8 mouse cellular contexts compared by ENCODE assay signal in the genomic region with DNA sequence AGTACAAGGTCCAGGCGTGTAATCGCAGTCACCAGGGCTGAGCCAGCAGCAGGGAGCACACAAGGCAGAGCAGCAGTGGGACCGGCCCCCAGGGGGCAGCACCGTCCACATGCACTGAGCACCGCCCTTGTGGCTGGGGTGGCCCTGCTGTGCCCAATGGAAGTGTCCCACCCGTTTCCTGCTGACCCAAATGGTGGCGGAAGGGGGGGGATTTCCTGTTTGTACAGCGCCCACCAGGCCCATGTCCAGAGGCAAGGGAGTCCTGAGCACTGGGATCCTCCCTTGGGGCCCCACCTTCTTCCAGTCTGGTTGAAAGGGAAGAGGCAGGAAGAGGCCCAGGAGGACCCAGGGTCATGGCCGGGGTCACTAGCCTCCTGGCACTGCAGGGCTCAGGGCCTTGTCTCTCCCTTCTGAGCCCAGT. TPM values are rescaled to one million over a fixed set of nuclear protein-coding genes. Genes with fewer than 3 reads are reported as not detected.
DNase-seq lines count a peak whose midpoint lies in the region; ATAC-seq and TF ChIP-seq lines count a peak whose summit lies in the region.

No protein-coding gene starts in this region.

- peaks cover 47% of the 10 kb centered on the region for H3K4me1 ChIP-seq in forebrain, embryonic 15.5 days
- H3K4me1 ChIP-seq in hindbrain, embryonic 11.5 days (replicated peaks; ENCODE audit: control insufficient read depth, insufficient read depth, low read length): peaks cover 26% of the 10 kb centered on the region
- peaks cover 58% of the 10 kb centered on the region for H3K4me1 ChIP-seq in limb, embryonic 14.5 days (ENCODE audit: control insufficient read depth, insufficient read depth, low read length)
- 0 out of 2 replicates have a peak, but pooled peaks cover 3% of the 10 kb centered on the region for H3K4me1 ChIP-seq in midbrain, postnatal 0 days (ENCODE audit: insufficient read depth, low read length)

- peak; percentile 74 for TF ChIP-seq CTCF in midbrain, postnatal 0 days (IDR thresholded peaks at IDR 0.05)

- H3K27me3 ChIP-seq in forebrain, embryonic 15.5 days: peaks cover 10% of the 10 kb centered on the region; the same call in 1 of the 2 replicates
- peaks cover 22% of the 10 kb centered on the region for H3K27me3 ChIP-seq in hindbrain, embryonic 11.5 days (ENCODE audit: control insufficient read depth, insufficient read depth, low read length)
- no peaks in the 10 kb centered on the region for H3K27me3 ChIP-seq in limb, embryonic 14.5 days (ENCODE audit: control insufficient read depth, insufficient read depth, low read length)
- H3K27me3 ChIP-seq in midbrain, postnatal 0 days (ENCODE audit: insufficient read depth, low read length): 0 out of 2 replicates have a peak, but pooled peaks cover 4% of the 10 kb centered on the region

- WGBS in forebrain, embryonic 15.5 days: 24% methylated on average over 9 of the region's 9 CpGs
- 17% methylated on average over 9 of the region's 9 CpGs for WGBS in hindbrain, embryonic 11.5 days
- 11% methylated on average over 8 of the region's 9 CpGs for WGBS in limb, embryonic 14.5 days
- WGBS in midbrain, postnatal 0 days: 32% methylated on average over 9 of the region's 9 CpGs

- peaks cover 23% of the 10 kb centered on the region for H3K36me3 ChIP-seq in forebrain, embryonic 15.5 days
- H3K36me3 ChIP-seq in hindbrain, embryonic 11.5 days (ENCODE audit: control insufficient read depth, insufficient read depth, low read length): no peaks in the 10 kb centered on the region
- H3K36me3 ChIP-seq in limb, embryonic 14.5 days (ENCODE audit: control insufficient read depth, insufficient read depth, low read length): peaks cover 68% of the 10 kb centered on the region
- peaks cover 42% of the 10 kb centered on the region for H3K36me3 ChIP-seq in midbrain, postnatal 0 days (ENCODE audit: insufficient read depth, low read length)

- peak; percentile 29; the same call in 1 of the 2 replicates for ATAC-seq in forebrain, embryonic 15.5 days (replicated peaks)
- peak; percentile 26; the same call in 1 of the 2 replicates for ATAC-seq in hindbrain, embryonic 11.5 days (ENCODE audit: low FRiP score)
- ATAC-seq in limb, embryonic 14.5 days (ENCODE audit: low FRiP score, low read depth): 0 out of 2 replicates have a peak, but pooled peaks have one; percentile 13
- ATAC-seq in midbrain, postnatal 0 days (ENCODE audit: low FRiP score): 0 out of 2 replicates have a peak, but pooled peaks have one; percentile 13

- no peak overlapping the region for H3K4me2 ChIP-seq in forebrain, embryonic 15.5 days (replicated peaks)
- H3K4me2 ChIP-seq in hindbrain, embryonic 11.5 days (replicated peaks; ENCODE audit: low read depth, low read length): no peak overlapping the region
- no peak overlapping the region for H3K4me2 ChIP-seq in limb, embryonic 14.5 days (replicated peaks; ENCODE audit: low read depth, low read length, severe bottlenecking)
- no peak overlapping the region for H3K4me2 ChIP-seq in midbrain, postnatal 0 days (ENCODE audit: low read depth, low read length, poor library complexity, severe bottlenecking)

- TF ChIP-seq POLR2A in limb, embryonic 14.5 days (IDR thresholded peaks at IDR 0.05; ENCODE audit: borderline replicate concordance, extremely low read depth, insufficient read depth, insufficient read length): no peak

- no peaks in the 10 kb centered on the region for H3K9me3 ChIP-seq in forebrain, embryonic 15.5 days
- no peaks in the 10 kb centered on the region for H3K9me3 ChIP-seq in hindbrain, embryonic 11.5 days (ENCODE audit: control insufficient read depth, low read length)
- H3K9me3 ChIP-seq in limb, embryonic 14.5 days (ENCODE audit: control insufficient read depth, low read length): no peaks in the 10 kb centered on the region
- no peaks in the 10 kb centered on the region for H3K9me3 ChIP-seq in midbrain, postnatal 0 days (ENCODE audit: low read length)

- H3K9ac ChIP-seq in forebrain, embryonic 15.5 days (replicated peaks): no peak overlapping the region
- no peak overlapping the region for H3K9ac ChIP-seq in hindbrain, embryonic 11.5 days (ENCODE audit: low read depth, low read length)
- no peak overlapping the region for H3K9ac ChIP-seq in limb, embryonic 14.5 days (ENCODE audit: low read depth, low read length, severe bottlenecking)
- no peak overlapping the region for H3K9ac ChIP-seq in midbrain, postnatal 0 days (replicated peaks; ENCODE audit: low read length, poor library complexity, severe bottlenecking)

- no peak overlapping the region for H3K4me3 ChIP-seq in forebrain, embryonic 15.5 days
- H3K4me3 ChIP-seq in hindbrain, embryonic 11.5 days (ENCODE audit: low read depth, low read length): no peak overlapping the region
- no peak overlapping the region for H3K4me3 ChIP-seq in limb, embryonic 14.5 days (replicated peaks; ENCODE audit: low read length)
- H3K4me3 ChIP-seq in midbrain, postnatal 0 days (ENCODE audit: low read depth, low read length): no peak overlapping the region

- no peak overlapping the region for H3K27ac ChIP-seq in forebrain, embryonic 15.5 days (replicated peaks)
- peak overlapping the region; percentile 53 for H3K27ac ChIP-seq in hindbrain, embryonic 11.5 days (ENCODE audit: low read depth, low read length)
- H3K27ac ChIP-seq in limb, embryonic 14.5 days (replicated peaks; ENCODE audit: low read depth, low read length): no peak overlapping the region
- H3K27ac ChIP-seq in midbrain, postnatal 0 days (ENCODE audit: low read depth, low read length): no peak overlapping the region

- DNase-seq in ovary, postnatal 36 days (ENCODE audit: low spot score): peak; percentile 76
- DNase-seq in ovary, postnatal 14 days (ENCODE audit: low spot score): no peak
- peak; percentile 69 for DNase-seq in c-Kit-positive CD71-positive TER-119-positive erythroid progenitor cells, embryonic 14.5 days (ENCODE audit: low spot score)
- DNase-seq in hindbrain, embryonic 11.5 days (ENCODE audit: low spot score): peak; percentile 79
- peak; percentile 65 for DNase-seq in limb, embryonic 14.5 days (ENCODE audit: low spot score)
- peak; percentile 62 for DNase-seq in midbrain, postnatal 0 days (ENCODE audit: low spot score)
- peak; percentile 77 for DNase-seq in thymus, postnatal 0 days (ENCODE audit: low spot score)

RNA-seq across cellular contexts. Expression of a gene that starts 16.0 kb away (rescaled TPM):
- 1.2 and 1.8 TPM in 2 replicates for polyA plus RNA-seq in forebrain, embryonic 15.5 days (2015; fragmentation: Nextera tagmentation; extraction: Ambion mirVana)
- 2.7 and 4.1 TPM in 2 replicates for polyA plus RNA-seq in hindbrain, embryonic 11.5 days (2014; fragmentation: Nextera tagmentation; extraction: Ambion mirVana)
- 7.5 and 7.8 TPM in 2 replicates for polyA plus RNA-seq in limb, embryonic 14.5 days (2012; rRNA removed)
- 4.3 and 4.6 TPM in 2 replicates for polyA plus RNA-seq in limb, embryonic 14.5 days (2014; fragmentation: Nextera tagmentation; extraction: Ambion mirVana)
- 1.5 and 1.7 TPM in 2 replicates for total RNA-seq in midbrain, postnatal 0 days (2014; rRNA removed)
- polyA plus RNA-seq in midbrain, postnatal 0 days (2015; fragmentation: Nextera tagmentation; extraction: Ambion mirVana): 1.1 and 2.0 TPM in 2 replicates
- 12.5 and 14.0 TPM in 2 replicates for polyA plus RNA-seq in thymus, postnatal 0 days (2015; fragmentation: Nextera tagmentation; extraction: Ambion mirVana)

RNA-seq across cellular contexts. Expression of a gene that starts 20.1 kb away (rescaled TPM):
- 2.9 and 3.1 TPM in 2 replicates for polyA plus RNA-seq in forebrain, embryonic 15.5 days (2015; fragmentation: Nextera tagmentation; extraction: Ambion mirVana)
- 0.49 and 1.0 TPM in 2 replicates for polyA plus RNA-seq in hindbrain, embryonic 11.5 days (2014; fragmentation: Nextera tagmentation; extraction: Ambion mirVana)
- polyA plus RNA-seq in limb, embryonic 14.5 days (2012; rRNA removed): 6.8 and 9.5 TPM in 2 replicates
- polyA plus RNA-seq in limb, embryonic 14.5 days (2014; fragmentation: Nextera tagmentation; extraction: Ambion mirVana): 0.99 and 1.2 TPM in 2 replicates
- total RNA-seq in midbrain, postnatal 0 days (2014; rRNA removed): 6.6 TPM in 1 of 2 replicates, not detected in the other
- 1.6 and 3.9 TPM in 2 replicates for polyA plus RNA-seq in midbrain, postnatal 0 days (2015; fragmentation: Nextera tagmentation; extraction: Ambion mirVana)
- 0.72 and 1.5 TPM in 2 replicates for polyA plus RNA-seq in thymus, postnatal 0 days (2015; fragmentation: Nextera tagmentation; extraction: Ambion mirVana)

RNA-seq across cellular contexts. Expression of a gene that starts 24.6 kb away (rescaled TPM):
- polyA plus RNA-seq in forebrain, embryonic 15.5 days (2015; fragmentation: Nextera tagmentation; extraction: Ambion mirVana): 5.4 and 6.6 TPM in 2 replicates
- polyA plus RNA-seq in hindbrain, embryonic 11.5 days (2014; fragmentation: Nextera tagmentation; extraction: Ambion mirVana): 2.2 and 3.2 TPM in 2 replicates
- 4.3 and 5.0 TPM in 2 replicates for polyA plus RNA-seq in limb, embryonic 14.5 days (2012; rRNA removed)
- polyA plus RNA-seq in limb, embryonic 14.5 days (2014; fragmentation: Nextera tagmentation; extraction: Ambion mirVana): 1.1 and 2.9 TPM in 2 replicates
- total RNA-seq in midbrain, postnatal 0 days (2014; rRNA removed): 0.88 and 2.7 TPM in 2 replicates
- 5.8 and 10.2 TPM in 2 replicates for polyA plus RNA-seq in midbrain, postnatal 0 days (2015; fragmentation: Nextera tagmentation; extraction: Ambion mirVana)
- polyA plus RNA-seq in thymus, postnatal 0 days (2015; fragmentation: Nextera tagmentation; extraction: Ambion mirVana): 2.3 TPM in 2 replicates

RNA-seq across cellular contexts. Expression of a gene that starts 24.7 kb away (rescaled TPM):
- 88.2 and 89.0 TPM in 2 replicates for polyA plus RNA-seq in forebrain, embryonic 15.5 days (2015; fragmentation: Nextera tagmentation; extraction: Ambion mirVana)
- polyA plus RNA-seq in hindbrain, embryonic 11.5 days (2014; fragmentation: Nextera tagmentation; extraction: Ambion mirVana): 44.8 and 52.6 TPM in 2 replicates
- polyA plus RNA-seq in limb, embryonic 14.5 days (2012; rRNA removed): 54.3 and 66.7 TPM in 2 replicates
- 60.0 and 63.7 TPM in 2 replicates for polyA plus RNA-seq in limb, embryonic 14.5 days (2014; fragmentation: Nextera tagmentation; extraction: Ambion mirVana)
- total RNA-seq in midbrain, postnatal 0 days (2014; rRNA removed): 120 and 132 TPM in 2 replicates
- 95.8 and 115 TPM in 2 replicates for polyA plus RNA-seq in midbrain, postnatal 0 days (2015; fragmentation: Nextera tagmentation; extraction: Ambion mirVana)
- 71.3 and 78.7 TPM in 2 replicates for polyA plus RNA-seq in thymus, postnatal 0 days (2015; fragmentation: Nextera tagmentation; extraction: Ambion mirVana)

RNA-seq across cellular contexts. Expression of a gene that starts 30.6 kb away (rescaled TPM):
- 133 and 135 TPM in 2 replicates for polyA plus RNA-seq in forebrain, embryonic 15.5 days (2015; fragmentation: Nextera tagmentation; extraction: Ambion mirVana)
- 83.0 and 92.1 TPM in 2 replicates for polyA plus RNA-seq in hindbrain, embryonic 11.5 days (2014; fragmentation: Nextera tagmentation; extraction: Ambion mirVana)
- polyA plus RNA-seq in limb, embryonic 14.5 days (2012; rRNA removed): 109 and 142 TPM in 2 replicates
- polyA plus RNA-seq in limb, embryonic 14.5 days (2014; fragmentation: Nextera tagmentation; extraction: Ambion mirVana): 92.8 and 95.5 TPM in 2 replicates
- 92.6 and 98.3 TPM in 2 replicates for total RNA-seq in midbrain, postnatal 0 days (2014; rRNA removed)
- polyA plus RNA-seq in midbrain, postnatal 0 days (2015; fragmentation: Nextera tagmentation; extraction: Ambion mirVana): 147 and 149 TPM in 2 replicates
- 87.1 and 96.9 TPM in 2 replicates for polyA plus RNA-seq in thymus, postnatal 0 days (2015; fragmentation: Nextera tagmentation; extraction: Ambion mirVana)
